Mouse (Mus musculus): ENCODE data around the gene Asb18.

DNA sequence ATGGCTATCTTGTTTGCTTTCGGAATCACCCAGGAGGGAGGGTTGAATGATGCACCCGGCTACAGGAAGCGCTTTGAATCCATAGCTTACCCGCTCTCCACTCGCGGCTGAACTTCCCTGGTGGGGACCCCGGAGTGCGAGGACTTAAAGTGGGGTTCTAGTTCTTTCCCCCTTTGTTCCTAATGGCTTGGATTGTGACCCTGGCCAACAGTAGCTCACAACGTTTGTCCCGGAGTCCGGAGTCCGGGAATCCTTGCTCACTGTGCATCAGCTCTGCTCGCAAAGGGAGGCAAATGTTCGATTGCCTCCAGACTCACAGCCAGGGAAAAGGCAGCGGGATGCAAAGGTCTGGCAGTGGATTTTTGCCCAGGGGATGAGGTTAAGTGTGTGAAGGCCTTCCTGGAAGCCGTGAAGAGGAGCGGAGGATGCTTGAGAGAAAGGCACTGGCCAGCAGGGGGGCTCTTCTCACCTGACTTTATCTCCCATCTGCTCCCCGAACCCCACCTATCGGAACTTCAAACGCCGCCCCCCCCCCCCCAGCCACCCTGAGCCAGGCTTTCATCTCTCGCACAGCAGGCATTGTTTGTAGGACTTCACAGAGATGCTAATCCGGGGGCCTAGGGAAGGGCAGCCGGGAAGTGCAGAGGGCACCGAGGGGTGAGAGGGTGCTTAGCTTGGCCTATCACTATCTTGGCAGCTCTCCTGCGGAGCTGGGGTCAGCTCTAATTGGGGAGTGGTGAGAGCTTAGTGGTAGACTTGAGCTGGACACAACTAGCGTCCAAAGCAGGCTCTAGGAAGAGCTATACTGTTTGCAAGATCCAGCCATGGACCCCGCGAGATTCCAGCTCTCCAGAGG is 78.7 kb downstream of the Asb18 start:
- TF ChIP-seq POLR2A (IDR thresholded peaks at IDR 0.05; ENCODE audit: control insufficient read depth, extremely low read depth, insufficient read depth, low read length, poor library complexity) (no peak), CTCF (IDR thresholded peaks at IDR 0.05; ENCODE audit: borderline replicate concordance, control insufficient read depth, extremely low read depth, insufficient read depth, low read length, poor library complexity) (no peak)
